Mouse (Mus musculus) myocyte (in vitro differentiated cells): ENCODE measurements around the gene Eif1b.

ENCODE experiments used
- CEBPB ChIP-seq: IDR thresholded peaks from 2 replicates; pipeline ENCODE4 v1.6.1; 2011; ENCODE audit warnings: mild to moderate bottlenecking, moderate library complexity; ENCODE audit not compliant: poor library complexity, insufficient read depth, severe bottlenecking
- E2F4 ChIP-seq: IDR thresholded peaks from one replicate; pipeline ENCODE4 v1.6.1; 2011; ENCODE audit warnings: mild to moderate bottlenecking, control low read depth, moderate library complexity; ENCODE audit not compliant: insufficient read depth
- MAX ChIP-seq: IDR thresholded peaks from one replicate; pipeline ENCODE4 v1.6.1; 2011; ENCODE audit warnings: low read depth, mild to moderate bottlenecking, control low read depth
- MYOD1 ChIP-seq, 3 experiments: IDR thresholded peaks; one replicate each; pipeline ENCODE4 v1.6.1; 2011; ENCODE audit warnings: control low read depth in 2 of 3, low read depth in 2 of 3, mild to moderate bottlenecking in 2 of 3, moderate library complexity in 1 of 3; ENCODE audit not compliant: insufficient read length in 2 of 3, control insufficient read depth in 1 of 3
- MYOG ChIP-seq, 3 experiments: IDR thresholded peaks; one replicate each; pipeline ENCODE4 v1.6.1; 2011; ENCODE audit warnings: control low read depth in 2 of 3, low read depth in 2 of 3, mild to moderate bottlenecking in 2 of 3; ENCODE audit not compliant: insufficient read length in 2 of 3, control insufficient read depth in 1 of 3, insufficient read depth in 1 of 3
- POLR2A ChIP-seq: IDR thresholded peaks from one replicate; pipeline ENCODE4 v1.6.1; 2011; ENCODE audit warnings: low read depth, mild to moderate bottlenecking, control low read depth, moderate library complexity; ENCODE audit not compliant: insufficient read length
- POLR2AphosphoS2 ChIP-seq: IDR thresholded peaks from one replicate; pipeline ENCODE4 v1.6.1; 2011; ENCODE audit warnings: low read depth, control low read depth; ENCODE audit not compliant: insufficient read length
- REST ChIP-seq: IDR thresholded peaks from one replicate; pipeline ENCODE4 v1.6.1; 2011; ENCODE audit warnings: mild to moderate bottlenecking, control low read depth, moderate library complexity; ENCODE audit not compliant: insufficient read depth, insufficient read length
- SRF ChIP-seq: IDR thresholded peaks from one replicate; pipeline ENCODE4 v1.6.1; 2011; ENCODE audit warnings: low read depth; ENCODE audit not compliant: control insufficient read depth, insufficient read length
- TCF12 ChIP-seq: IDR thresholded peaks from one replicate; pipeline ENCODE4 v1.6.1; 2011; ENCODE audit warnings: mild to moderate bottlenecking, control low read depth; ENCODE audit not compliant: poor library complexity, insufficient read depth, severe bottlenecking
- USF1 ChIP-seq: IDR thresholded peaks from one replicate; pipeline ENCODE4 v1.6.1; 2011; ENCODE audit warnings: low read depth, mild to moderate bottlenecking, control low read depth, moderate library complexity

DNA sequence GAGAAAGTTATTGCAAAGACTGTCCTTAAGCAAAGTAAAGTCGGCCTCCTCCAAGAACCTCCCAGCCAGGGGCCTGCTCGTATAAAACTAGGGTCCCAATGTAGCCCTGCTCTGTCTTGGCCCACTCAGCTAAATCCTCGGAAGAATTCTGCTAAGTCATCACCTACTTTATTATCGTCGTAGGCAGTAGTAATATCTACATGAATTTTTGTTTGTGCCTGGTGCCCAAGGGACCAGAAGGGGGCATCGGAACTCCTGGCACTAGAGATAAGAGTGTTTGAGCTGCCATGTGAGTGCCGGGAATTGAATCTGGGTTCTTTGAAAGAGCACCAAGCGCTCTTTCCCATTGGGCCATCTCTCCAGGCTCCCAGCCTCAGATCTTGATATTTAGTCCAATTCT lies 35.9 kb downstream of the Eif1b start:
- TF ChIP-seq E2F4 (no peak), POLR2A (no peak), USF1 (no peak), REST (no peak), MYOD1 (IDR thresholded peaks at IDR 0.05; ENCODE audit: control insufficient read depth in 1 of 3, insufficient read length in 2 of 3, low read depth in 2 of 3) (no peak), SRF (no peak), CEBPB (no peak), POLR2AphosphoS2 (no peak), MAX (no peak), TCF12 (no peak), MYOG (IDR thresholded peaks at IDR 0.05; ENCODE audit: control insufficient read depth in 1 of 3, insufficient read depth in 1 of 3, insufficient read length in 2 of 3, low read depth in 2 of 3) (no peak)
